Mouse (Mus musculus): Measurements from ENCODE around the gene Cic. TPM values are rescaled to one million over a fixed set of nuclear protein-coding genes. Genes with fewer than 3 reads are reported as not detected.

The Cic gene
- polyA plus RNA-seq, 1 experiment, result 251 TPM

GRCm38 (mm10) chr7:25230690-25231285 is 36.7 kb upstream of the Cic start:
- TF ChIP-seq CTCF (IDR thresholded peaks at IDR 0.05; ENCODE audit: low read depth, low read length), result no peak
- TF ChIP-seq POLR2A (IDR thresholded peaks at IDR 0.05; ENCODE audit: borderline replicate concordance, low read depth, low read length), result no peak
- H3K4me3 ChIP-seq (ENCODE audit: insufficient read depth, low read length), result no peak overlapping the region
- H3K4me1 ChIP-seq (ENCODE audit: control insufficient read depth, insufficient read depth, low read length), result peaks cover 7% of the 10 kb centered on the region
- H3K27ac ChIP-seq (ENCODE audit: insufficient read depth, low read depth, low read length), result no peak overlapping the region

GRCm38 (mm10) chr7:25232101-25232648 is 35.3 kb upstream of the Cic start:
- TF ChIP-seq POLR2A (IDR thresholded peaks at IDR 0.05; ENCODE audit: borderline replicate concordance, low read depth, low read length), result no peak
- TF ChIP-seq CTCF (IDR thresholded peaks at IDR 0.05; ENCODE audit: low read depth, low read length), result no peak
- H3K4me1 ChIP-seq (ENCODE audit: control insufficient read depth, insufficient read depth, low read length), result peaks cover 12% of the 10 kb centered on the region

GRCm38 (mm10) chr7:25233061-25233460 is 34.4 kb upstream of the Cic start:
- Histone ChIP-seq H3K4me1 (ENCODE audit: control insufficient read depth, insufficient read depth, low read length) (peaks cover 12% of the 10 kb centered on the region), H3K27ac (ENCODE audit: insufficient read depth, low read depth, low read length) (no peak overlapping the region), H3K4me3 (ENCODE audit: insufficient read depth, low read length) (no peak overlapping the region)
- TF ChIP-seq POLR2A (IDR thresholded peaks at IDR 0.05; ENCODE audit: borderline replicate concordance, low read depth, low read length) (no peak), CTCF (IDR thresholded peaks at IDR 0.05; ENCODE audit: low read depth, low read length) (no peak)

More at GRCm38 (mm10) chr7:25232101-25232648, 35.3 kb upstream of the Cic start:
- Histone ChIP-seq H3K4me3 (ENCODE audit: insufficient read depth, low read length) (no peak overlapping the region), H3K27ac (ENCODE audit: insufficient read depth, low read depth, low read length) (no peak overlapping the region)

GRCm38 (mm10) chr7:25235526-25235925 is 32.0 kb upstream of the Cic start:
- Histone ChIP-seq H3K27ac (ENCODE audit: insufficient read depth, low read depth, low read length) (no peak overlapping the region), H3K4me3 (ENCODE audit: insufficient read depth, low read length) (no peak overlapping the region), H3K4me1 (ENCODE audit: control insufficient read depth, insufficient read depth, low read length) (peaks cover 12% of the 10 kb centered on the region)
- TF ChIP-seq POLR2A (IDR thresholded peaks at IDR 0.05; ENCODE audit: borderline replicate concordance, low read depth, low read length) (no peak), CTCF (IDR thresholded peaks at IDR 0.05; ENCODE audit: low read depth, low read length) (no peak)

GRCm38 (mm10) chr7:25237249-25238014 is 30.1 kb upstream of the Cic start, which contains the start of gene Gsk3a:
Gsk3a (minus strand) TSS chr7:25237851.
- peak within 1 kb of the TSS; percentile 81 for H3K27ac ChIP-seq (ENCODE audit: insufficient read depth, low read depth, low read length)
- no peak for TF ChIP-seq CTCF (IDR thresholded peaks at IDR 0.05; ENCODE audit: low read depth, low read length)
- TF ChIP-seq POLR2A (IDR thresholded peaks at IDR 0.05; ENCODE audit: borderline replicate concordance, low read depth, low read length), result peak; percentile 65; the same call in 1 of the 2 replicates
- H3K4me3 ChIP-seq (ENCODE audit: insufficient read depth, low read length), result peak within 1 kb of the TSS; percentile 65
- H3K4me1 ChIP-seq (ENCODE audit: control insufficient read depth, insufficient read depth, low read length), result peaks cover 12% of the 10 kb centered on the region

GRCm38 (mm10) chr7:25238015-25238706 is 29.3 kb upstream of the Cic start:
- H3K4me3 ChIP-seq (ENCODE audit: insufficient read depth, low read length), result peak overlapping the region; percentile 65
- H3K4me1 ChIP-seq (ENCODE audit: control insufficient read depth, insufficient read depth, low read length), result peaks cover 12% of the 10 kb centered on the region
- TF ChIP-seq POLR2A (IDR thresholded peaks at IDR 0.05; ENCODE audit: borderline replicate concordance, low read depth, low read length) (no peak), CTCF (IDR thresholded peaks at IDR 0.05; ENCODE audit: low read depth, low read length) (no peak)
- H3K27ac ChIP-seq (ENCODE audit: insufficient read depth, low read depth, low read length), result peak overlapping the region; percentile 81

- Histone ChIP-seq H3K4me1 (ENCODE audit: control insufficient read depth, insufficient read depth, low read length) (peaks cover 12% of the 10 kb centered on the region), H3K27ac (ENCODE audit: insufficient read depth, low read depth, low read length) (peak overlapping the region; percentile 81), H3K4me3 (ENCODE audit: insufficient read depth, low read length) (peak overlapping the region; percentile 65)
- peak; percentile 60 for TF ChIP-seq CTCF (IDR thresholded peaks at IDR 0.05; ENCODE audit: low read depth, low read length)
- 0 out of 2 replicates have a peak, but pooled peaks have one; percentile 10 for TF ChIP-seq POLR2A (IDR thresholded peaks at IDR 0.05; ENCODE audit: borderline replicate concordance, low read depth, low read length)
Observed at GRCm38 (mm10) chr7:25238829-25239623, 28.5 kb upstream of the Cic start.

- no peak for TF ChIP-seq CTCF (IDR thresholded peaks at IDR 0.05; ENCODE audit: low read depth, low read length)
- no peak for TF ChIP-seq POLR2A (IDR thresholded peaks at IDR 0.05; ENCODE audit: borderline replicate concordance, low read depth, low read length)
- no peak overlapping the region for H3K4me3 ChIP-seq (ENCODE audit: insufficient read depth, low read length)
- H3K27ac ChIP-seq (ENCODE audit: insufficient read depth, low read depth, low read length), result no peak overlapping the region
- peaks cover 7% of the 10 kb centered on the region for H3K4me1 ChIP-seq (ENCODE audit: control insufficient read depth, insufficient read depth, low read length)
Observed at GRCm38 (mm10) chr7:25240631-25241030, 26.9 kb upstream of the Cic start.

GRCm38 (mm10) chr7:25241062-25241461 is 26.4 kb upstream of the Cic start:
- TF ChIP-seq POLR2A (IDR thresholded peaks at IDR 0.05; ENCODE audit: borderline replicate concordance, low read depth, low read length) (no peak), CTCF (IDR thresholded peaks at IDR 0.05; ENCODE audit: low read depth, low read length) (no peak; the same call in 1 of the 2 replicates)
- peaks cover 6% of the 10 kb centered on the region for H3K4me1 ChIP-seq (ENCODE audit: control insufficient read depth, insufficient read depth, low read length)
- H3K27ac ChIP-seq (ENCODE audit: insufficient read depth, low read depth, low read length), result no peak overlapping the region
- no peak overlapping the region for H3K4me3 ChIP-seq (ENCODE audit: insufficient read depth, low read length)

Measured in bone marrow macrophage, adult 2 months (primary cell).